Mouse (Mus musculus): ENCODE data around the gene Pcbd1. TPM values are rescaled to one million over a fixed set of nuclear protein-coding genes. Genes with fewer than 3 reads are reported as not detected.

Gene Pcbd1
- polyA plus RNA-seq, 1 experiment from 2014 or later, result 11.1 TPM

Small RNAs within 50 kb of the gene (microRNA-seq; reads per million reads assigned to microRNA genes)
- gene Gm44308, result not detected

Other genes with a start within 250 kb of the Pcbd1 start
- gene Sgpl1, start 58.4 kb downstream of the Pcbd1 start, polyA plus RNA-seq (2015; fragmentation: Nextera tagmentation; extraction: Ambion mirVana), result 67.8 and 68.3 TPM in 2 replicates
- 0.19 and 0.42 TPM in 2 replicates for gene Tbata, start 82.6 kb downstream of the Pcbd1 start, polyA plus RNA-seq (2015; fragmentation: Nextera tagmentation; extraction: Ambion mirVana)
- gene Adamts14, start 184.1 kb downstream of the Pcbd1 start, polyA plus RNA-seq (2015; fragmentation: Nextera tagmentation; extraction: Ambion mirVana), result 4.9 and 6.9 TPM in 2 replicates
- 0.09 TPM in 1 of 2 replicates, not detected in the other for gene Prf1, start 208.5 kb downstream of the Pcbd1 start, polyA plus RNA-seq (2015; fragmentation: Nextera tagmentation; extraction: Ambion mirVana)

All from limb, embryonic 15.5 days (tissue).